In the genomic region with DNA sequence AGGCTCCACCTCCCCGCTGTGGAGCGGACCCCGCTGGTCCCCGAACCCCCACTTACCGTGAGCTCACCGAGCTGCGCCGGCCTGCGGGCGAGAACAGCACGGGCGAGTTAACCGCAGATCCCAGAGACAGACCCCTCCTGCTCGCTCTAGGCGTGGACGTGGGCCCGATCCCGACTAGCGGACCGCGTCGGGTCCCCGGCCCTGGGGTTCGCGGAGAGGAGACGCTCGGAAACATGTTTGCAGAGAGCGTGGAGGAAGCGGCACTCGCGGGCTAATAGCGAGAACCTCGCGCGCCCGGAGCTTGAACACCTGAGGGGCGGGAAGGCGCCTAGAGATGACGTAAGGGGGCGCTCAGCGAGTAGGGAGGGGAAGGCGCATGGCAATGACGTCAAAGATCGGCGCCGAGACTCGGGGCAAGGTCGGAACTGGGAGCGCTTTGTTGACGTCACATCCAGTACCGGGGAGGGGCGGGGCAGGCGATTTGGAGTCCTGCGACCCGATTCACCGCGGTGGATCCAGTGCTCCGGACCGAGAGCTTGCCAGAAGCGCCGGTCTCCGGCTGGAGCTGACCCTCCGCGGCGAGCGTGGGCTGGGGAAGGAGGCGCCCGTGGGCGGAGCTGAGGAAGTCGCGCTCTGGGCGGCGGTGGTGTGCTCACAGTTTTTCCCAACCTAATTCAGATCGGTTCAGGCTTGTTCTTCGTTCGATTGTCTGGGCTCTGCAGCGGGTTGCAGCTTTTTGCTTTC, we compare ENCODE assay signal across 8 mouse cellular contexts. TPM values are rescaled to one million over a fixed set of nuclear protein-coding genes. Genes with fewer than 3 reads are reported as not detected.
DNase-seq lines count a peak whose midpoint lies in the region; ATAC-seq and TF ChIP-seq lines count a peak whose summit lies in the region.

A gene (minus strand): TSS at position 324 of the 744 bp plus-strand sequence.

- H3K4me1 ChIP-seq in bone marrow macrophage, adult 2 months (ENCODE audit: control insufficient read depth, insufficient read depth, low read length), result peaks cover 2% of the 10 kb centered on the region; the same call in 1 of the 2 replicates
- H3K4me1 ChIP-seq in embryonic fibroblast, embryonic 13.5 days (ENCODE audit: control insufficient read depth, insufficient read depth, low read length), result peaks cover 3% of the 10 kb centered on the region; the same call in 1 of the 2 replicates
- peaks cover 3% of the 10 kb centered on the region for H3K4me1 ChIP-seq in kidney, embryonic 14.5 days (ENCODE audit: control insufficient read depth, insufficient read depth, low read length)
- H3K4me1 ChIP-seq in limb, embryonic 15.5 days, result peaks cover 15% of the 10 kb centered on the region

- H3K9ac ChIP-seq in kidney, embryonic 14.5 days (ENCODE audit: low read depth, low read length), result peak within 1 kb of the TSS; percentile 67
- peak within 1 kb of the TSS; percentile 70 for H3K9ac ChIP-seq in limb, embryonic 15.5 days

- peak within 1 kb of the TSS; percentile 84 for H3K4me2 ChIP-seq in kidney, embryonic 14.5 days (replicated peaks; ENCODE audit: low read depth, low read length)
- H3K4me2 ChIP-seq in limb, embryonic 15.5 days, result peak within 1 kb of the TSS; percentile 96

- H3K27me3 ChIP-seq in kidney, embryonic 14.5 days (ENCODE audit: control insufficient read depth, insufficient read depth, low read length), result no peaks in the 10 kb centered on the region
- no peaks in the 10 kb centered on the region for H3K27me3 ChIP-seq in limb, embryonic 15.5 days

- no peaks in the 10 kb centered on the region for H3K9me3 ChIP-seq in kidney, embryonic 14.5 days (ENCODE audit: control insufficient read depth, low read length)
- H3K9me3 ChIP-seq in limb, embryonic 15.5 days, result no peaks in the 10 kb centered on the region

- peak within 1 kb of the TSS; percentile 73 for H3K4me3 ChIP-seq in bone marrow macrophage, adult 2 months (ENCODE audit: insufficient read depth, low read length)
- H3K4me3 ChIP-seq in embryonic fibroblast, embryonic 13.5 days (ENCODE audit: insufficient read depth, low read length), result peak within 1 kb of the TSS; percentile 96
- H3K4me3 ChIP-seq in kidney, embryonic 14.5 days (ENCODE audit: low read length), result peak within 1 kb of the TSS; percentile 58
- peak within 1 kb of the TSS; percentile 99 for H3K4me3 ChIP-seq in limb, embryonic 15.5 days

- H3K27ac ChIP-seq in bone marrow macrophage, adult 2 months (ENCODE audit: insufficient read depth, low read depth, low read length), result peak within 1 kb of the TSS; percentile 54
- peak within 1 kb of the TSS; percentile 57 for H3K27ac ChIP-seq in embryonic fibroblast, embryonic 13.5 days (ENCODE audit: insufficient read depth, low read length)
- peak within 1 kb of the TSS; percentile 83 for H3K27ac ChIP-seq in kidney, embryonic 14.5 days (ENCODE audit: low read depth, low read length)
- peak within 1 kb of the TSS; percentile 91 for H3K27ac ChIP-seq in limb, embryonic 15.5 days

- peak; percentile 99 for DNase-seq in A20 (ENCODE audit: low read depth, low spot score)
- DNase-seq in heart, adult 9 months (ENCODE audit: low spot score in 2 of 2), result peak; percentile 97 to 98
- DNase-seq in monocyte, adult 2 months (ENCODE audit: low read depth in 1 of 2, low spot score in 2 of 2), result peak; percentile 94 to 98
- DNase-seq in spleen, postnatal 36 days (ENCODE audit: low spot score in 2 of 2), result peak; percentile 98 to 99

- TF ChIP-seq CTCF in bone marrow macrophage, adult 2 months (IDR thresholded peaks at IDR 0.05; ENCODE audit: low read depth, low read length), result no peak
- TF ChIP-seq CTCF in embryonic fibroblast, embryonic 13.5 days (IDR thresholded peaks at IDR 0.05; ENCODE audit: borderline replicate concordance, insufficient read depth, low read length), result no peak

- WGBS in kidney, embryonic 14.5 days, result under 1% methylated on average over 77 of the region's 77 CpGs
- WGBS in limb, embryonic 15.5 days, result under 1% methylated on average over 77 of the region's 77 CpGs

- peak; percentile 82 for ATAC-seq in kidney, embryonic 14.5 days (ENCODE audit: low FRiP score, low TSS enrichment)
- peak; percentile 77 for ATAC-seq in limb, embryonic 15.5 days (ENCODE audit: insufficient number of reproducible peaks, low FRiP score, low TSS enrichment, low read depth)

- no peak for TF ChIP-seq POLR2A in bone marrow macrophage, adult 2 months (IDR thresholded peaks at IDR 0.05; ENCODE audit: borderline replicate concordance, low read depth, low read length)
- peak; percentile 76 for TF ChIP-seq POLR2A in embryonic fibroblast, embryonic 13.5 days (IDR thresholded peaks at IDR 0.05; ENCODE audit: low read depth, low read length)

- H3K36me3 ChIP-seq in kidney, embryonic 14.5 days (ENCODE audit: control insufficient read depth, insufficient read depth, low read length), result peaks cover 25% of the 10 kb centered on the region
- H3K36me3 ChIP-seq in limb, embryonic 15.5 days, result peaks cover 39% of the 10 kb centered on the region

RNA-seq across cellular contexts. Expression of the gene that starts here (rescaled TPM):
- 13.1 and 18.8 TPM in 2 replicates for polyA plus RNA-seq in bone marrow macrophage, adult 2 months (2012; ENCODE audit: insufficient read depth, insufficient read length, missing spikeins)
- 19.5 and 22.4 TPM in 2 replicates for polyA plus RNA-seq in embryonic fibroblast, embryonic 13.5 days (2011; ENCODE audit: insufficient read length, low read depth, missing spikeins)
- polyA plus RNA-seq in kidney, embryonic 14.5 days (2014; fragmentation: Nextera tagmentation; extraction: Ambion mirVana), result 31.8 and 55.0 TPM in 2 replicates
- 25.5 and 27.0 TPM in 2 replicates for polyA plus RNA-seq in limb, embryonic 15.5 days (2015; fragmentation: Nextera tagmentation; extraction: Ambion mirVana)

Comparison
In these comparisons a context has a peak if more than half of its experiments do, and no peak if none do; other contexts are left out.
1. Peak in every context shown above with its lines: DNase-seq, ATAC-seq, H3K4me3 ChIP-seq and H3K27ac ChIP-seq.